Mouse (Mus musculus) embryonic facial prominence, embryonic 10.5 days (tissue): ENCODE results near the gene Fchsd2. TPM values are rescaled to one million over a fixed set of nuclear protein-coding genes. Genes with fewer than 3 reads are reported as not detected.

ENCODE experiments used
- DNase-seq: peaks from one replicate; pipeline ENCODE4 v3.0.0-alpha.2; 2017; ENCODE audit warnings: low spot score
- H3K27ac ChIP-seq: fragments of 300-500 bp; sonication (generic); replicated peaks from 2 replicates; pipeline ENCODE4 v1.5.1; 2016; ENCODE audit warnings: mild to moderate bottlenecking
- H3K27me3 ChIP-seq: fragments of 300-500 bp; sonication (generic); replicated peaks from 2 replicates; pipeline ENCODE4 v1.6.1; 2016; ENCODE audit warnings: low read depth, mild to moderate bottlenecking; ENCODE audit not compliant: poor library complexity, severe bottlenecking
- H3K36me3 ChIP-seq: fragments of 300-500 bp; sonication (generic); replicated peaks from 2 replicates; pipeline ENCODE4 v1.6.1; 2016; ENCODE audit warnings: mild to moderate bottlenecking, moderate library complexity
- H3K4me1 ChIP-seq: fragments of 300-500 bp; sonication (generic); 2 replicates; pipeline ENCODE4 v1.6.1; 2016
- H3K4me3 ChIP-seq: fragments of 300-500 bp; sonication (generic); 2 replicates; pipeline ENCODE4 v1.5.1; 2016; ENCODE audit warnings: mild to moderate bottlenecking, moderate library complexity
- H3K9me3 ChIP-seq: fragments of 300-500 bp; sonication (generic); 2 replicates; pipeline ENCODE4 v1.6.1; 2016; ENCODE audit warnings: mild to moderate bottlenecking
- WGBS: fragments of 180-500 bp; shearing (Covaris S2); methylation state at CpG from one replicate; pipeline ENCODE4 v1.1.7; 2016; 5-methylcytosine and 5-hydroxymethylcytosine counted together
- polyA plus RNA-seq: library from polyadenylated mRNA; unstranded; fragments of >200 nt; fragmentation: Nextera tagmentation; extraction: Ambion mirVana; gene quantifications from 2 replicates; pipeline ENCODE4 v1.2.1, GENCODE M21; 2016

Fchsd2 gene
- polyA plus RNA-seq, 1 experiment from 2014 or later: 20.9 TPM

- no peak for DNase-seq
- 88% methylated on average over 8 of the region's 8 CpGs for WGBS
Measured at GRCm38 (mm10) chr7:101236712-101237473, 144.2 kb downstream of the Fchsd2 start.

GRCm38 (mm10) chr7:101248760-101249159 lies 156.1 kb downstream of the Fchsd2 start:
- H3K4me1 ChIP-seq: no peaks in the 10 kb centered on the region
- DNase-seq: no peak
- H3K27me3 ChIP-seq: no peaks in the 10 kb centered on the region
- H3K36me3 ChIP-seq: peaks cover 42% of the 10 kb centered on the region
- H3K9me3 ChIP-seq: no peaks in the 10 kb centered on the region
- 92% methylated on average over 4 of the region's 4 CpGs for WGBS
- no peak overlapping the region for H3K4me3 ChIP-seq
- H3K27ac ChIP-seq: no peak overlapping the region

More at GRCm38 (mm10) chr7:101236712-101237473, 144.2 kb downstream of the Fchsd2 start:
- Histone ChIP-seq H3K4me3 (no peak overlapping the region), H3K9me3 (no peaks in the 10 kb centered on the region), H3K27me3 (no peaks in the 10 kb centered on the region), H3K4me1 (no peaks in the 10 kb centered on the region), H3K36me3 (peaks cover 24% of the 10 kb centered on the region), H3K27ac (no peak overlapping the region)

- WGBS: 84% methylated on average over 2 of the region's 2 CpGs
- Histone ChIP-seq H3K27me3 (no peaks in the 10 kb centered on the region), H3K27ac (no peak overlapping the region), H3K4me1 (no peaks in the 10 kb centered on the region), H3K4me3 (no peak overlapping the region), H3K9me3 (no peaks in the 10 kb centered on the region), H3K36me3 (peaks cover 41% of the 10 kb centered on the region)
- DNase-seq: no peak
Measured at GRCm38 (mm10) chr7:101249173-101249572, 156.5 kb downstream of the Fchsd2 start.

GRCm38 (mm10) chr7:101253071-101253470 lies 160.4 kb downstream of the Fchsd2 start:
- Histone ChIP-seq H3K4me3 (no peak overlapping the region), H3K27me3 (no peaks in the 10 kb centered on the region), H3K36me3 (peaks cover 57% of the 10 kb centered on the region), H3K9me3 (no peaks in the 10 kb centered on the region), H3K27ac (no peak overlapping the region), H3K4me1 (no peaks in the 10 kb centered on the region)
- WGBS: 72% methylated on average over 2 of the region's 2 CpGs
- DNase-seq: no peak

GRCm38 (mm10) chr7:101258482-101258881 lies 165.8 kb downstream of the Fchsd2 start:
- DNase-seq: no peak
- Histone ChIP-seq H3K4me3 (no peak overlapping the region), H3K27me3 (no peaks in the 10 kb centered on the region), H3K36me3 (peaks cover 66% of the 10 kb centered on the region), H3K27ac (no peak overlapping the region), H3K9me3 (no peaks in the 10 kb centered on the region), H3K4me1 (no peaks in the 10 kb centered on the region)

- H3K27ac ChIP-seq: no peak overlapping the region
- H3K4me1 ChIP-seq: no peaks in the 10 kb centered on the region
- H3K4me3 ChIP-seq: no peak overlapping the region
- H3K36me3 ChIP-seq: peaks cover 41% of the 10 kb centered on the region
- WGBS: 87% methylated on average over 4 of the region's 4 CpGs
- no peaks in the 10 kb centered on the region for H3K9me3 ChIP-seq
- DNase-seq: no peak
- H3K27me3 ChIP-seq: no peaks in the 10 kb centered on the region
Measured at GRCm38 (mm10) chr7:101261941-101262546, 169.4 kb downstream of the Fchsd2 start.

GRCm38 (mm10) chr7:101263511-101263910 lies 170.8 kb downstream of the Fchsd2 start:
- no peaks in the 10 kb centered on the region for H3K4me1 ChIP-seq
- no peaks in the 10 kb centered on the region for H3K27me3 ChIP-seq
- DNase-seq: no peak
- peaks cover 41% of the 10 kb centered on the region for H3K36me3 ChIP-seq
- no peak overlapping the region for H3K4me3 ChIP-seq
- H3K9me3 ChIP-seq: no peaks in the 10 kb centered on the region
- H3K27ac ChIP-seq: no peak overlapping the region

GRCm38 (mm10) chr7:101267457-101268259 lies 175.0 kb downstream of the Fchsd2 start:
- H3K4me3 ChIP-seq: no peak overlapping the region
- no peaks in the 10 kb centered on the region for H3K4me1 ChIP-seq
- no peaks in the 10 kb centered on the region for H3K27me3 ChIP-seq
- DNase-seq: no peak
- H3K9me3 ChIP-seq: no peaks in the 10 kb centered on the region
- peaks cover 29% of the 10 kb centered on the region for H3K36me3 ChIP-seq
- no peak overlapping the region for H3K27ac ChIP-seq
- WGBS: 75% methylated on average over 3 of the region's 3 CpGs

GRCm38 (mm10) chr7:101271602-101272001 lies 178.9 kb downstream of the Fchsd2 start:
- Histone ChIP-seq H3K4me1 (no peaks in the 10 kb centered on the region), H3K27me3 (no peaks in the 10 kb centered on the region), H3K27ac (no peak overlapping the region), H3K4me3 (no peak overlapping the region), H3K9me3 (no peaks in the 10 kb centered on the region), H3K36me3 (peaks cover 54% of the 10 kb centered on the region)
- no peak for DNase-seq
- 74% methylated on average over 1 of the region's 1 CpGs for WGBS

- no peaks in the 10 kb centered on the region for H3K4me1 ChIP-seq
- 89% methylated on average over 8 of the region's 8 CpGs for WGBS
- no peaks in the 10 kb centered on the region for H3K9me3 ChIP-seq
- peaks cover 64% of the 10 kb centered on the region for H3K36me3 ChIP-seq
- DNase-seq: no peak
- H3K4me3 ChIP-seq: no peak overlapping the region
- H3K27me3 ChIP-seq: no peaks in the 10 kb centered on the region
- no peak overlapping the region for H3K27ac ChIP-seq
Measured at GRCm38 (mm10) chr7:101272466-101273160, 179.9 kb downstream of the Fchsd2 start.

GRCm38 (mm10) chr7:101282721-101283120 lies 190.1 kb downstream of the Fchsd2 start:
- Histone ChIP-seq H3K27me3 (no peaks in the 10 kb centered on the region), H3K4me3 (no peak overlapping the region), H3K9me3 (no peaks in the 10 kb centered on the region), H3K36me3 (peaks cover 79% of the 10 kb centered on the region), H3K4me1 (no peaks in the 10 kb centered on the region), H3K27ac (no peak overlapping the region)
- 92% methylated on average over 3 of the region's 3 CpGs for WGBS
- DNase-seq: no peak

- Histone ChIP-seq H3K36me3 (peaks cover 65% of the 10 kb centered on the region), H3K4me3 (no peak overlapping the region), H3K4me1 (no peaks in the 10 kb centered on the region), H3K9me3 (no peaks in the 10 kb centered on the region), H3K27me3 (no peaks in the 10 kb centered on the region), H3K27ac (no peak overlapping the region)
- no peak for DNase-seq
- WGBS: 91% methylated on average over 1 of the region's 1 CpGs
Measured at GRCm38 (mm10) chr7:101284504-101284903, 191.8 kb downstream of the Fchsd2 start.
